Mouse (Mus musculus): Measurements from ENCODE around the gene Amph. TPM values are rescaled to one million over a fixed set of nuclear protein-coding genes. Genes with fewer than 3 reads are reported as not detected.
"Not testable (repeated sequence)": the region's sequence is repeated elsewhere in the genome, so short reads cannot be mapped to it uniquely, and the experiment has no call there.

Amph gene
- 0.50 TPM in 2 replicates for polyA plus RNA-seq (2015; fragmentation: Nextera tagmentation; extraction: Ambion mirVana)

- WGBS, result under 1% methylated on average over 70 of the region's 70 CpGs
- Histone ChIP-seq H3K36me3 (ENCODE audit: control insufficient read depth, insufficient read depth) (no peaks in the 10 kb centered on the region), H3K9ac (ENCODE audit: low read length) (peak within 1 kb of the TSS; percentile 61)
Observed at GRCm38 (mm10) chr13:18948171-18949028, at the start of gene Amph. Gene Amph (plus strand): TSS chr13:18948205.

GRCm38 (mm10) chr13:18903623-18904022, 44.4 kb upstream of the Amph start:
- Histone ChIP-seq H3K4me3 (ENCODE audit: low read length) (no peak overlapping the region), H3K9ac (ENCODE audit: low read length) (no peak overlapping the region), H3K36me3 (ENCODE audit: control insufficient read depth, insufficient read depth) (no peaks in the 10 kb centered on the region), H3K4me2 (ENCODE audit: low read depth, low read length) (no peak overlapping the region), H3K9me3 (replicated peaks; ENCODE audit: control insufficient read depth, low read length) (no peaks in the 10 kb centered on the region), H3K27me3 (ENCODE audit: control insufficient read depth, insufficient read depth, low read length) (no peaks in the 10 kb centered on the region), H3K4me1 (ENCODE audit: control insufficient read depth, insufficient read depth, low read length) (no peaks in the 10 kb centered on the region), H3K27ac (ENCODE audit: low read length) (no peak overlapping the region)
- 80% methylated on average over 6 of the region's 6 CpGs for WGBS
- ATAC-seq (replicated peaks; ENCODE audit: extremely low read depth, insufficient read depth, low FRiP score), result no peak

More at GRCm38 (mm10) chr13:18948171-18949028, at the start of gene Amph:
- H3K4me1 ChIP-seq (ENCODE audit: control insufficient read depth, insufficient read depth, low read length), result peaks cover 3% of the 10 kb centered on the region; the same call in 1 of the 2 replicates
- ATAC-seq (replicated peaks; ENCODE audit: extremely low read depth, insufficient read depth, low FRiP score), result peak; percentile 85
- H3K27ac ChIP-seq (ENCODE audit: low read length), result no peak within 1 kb of the TSS
- H3K4me3 ChIP-seq (ENCODE audit: low read length), result peak within 1 kb of the TSS; percentile 77
- H3K9me3 ChIP-seq (replicated peaks; ENCODE audit: control insufficient read depth, low read length), result no peaks in the 10 kb centered on the region
- H3K27me3 ChIP-seq (ENCODE audit: control insufficient read depth, insufficient read depth, low read length), result peaks cover 18% of the 10 kb centered on the region
- peak within 1 kb of the TSS; percentile 94 for H3K4me2 ChIP-seq (ENCODE audit: low read depth, low read length)

DNA sequence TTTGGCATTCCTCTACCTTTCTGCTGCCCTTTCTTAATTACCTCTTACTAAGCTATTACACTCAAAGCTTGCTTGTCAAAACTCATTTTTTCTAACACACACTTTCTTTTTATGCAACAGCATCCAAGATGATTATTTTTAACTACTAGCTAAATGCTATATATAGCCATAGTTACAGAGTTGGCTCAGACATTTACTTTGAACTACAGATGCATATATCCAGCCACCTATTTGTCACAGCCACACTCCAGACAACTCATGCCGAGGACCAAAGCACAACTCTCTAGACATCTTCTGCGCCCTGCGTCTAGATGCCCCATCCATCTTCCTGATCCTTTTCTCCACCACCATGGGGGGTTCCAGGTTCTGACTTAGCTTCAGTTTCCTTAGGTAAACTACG, 33.2 kb upstream of the Amph start:
- Histone ChIP-seq H3K9ac (ENCODE audit: low read length) (no peak overlapping the region), H3K27ac (ENCODE audit: low read length) (no peak overlapping the region), H3K36me3 (ENCODE audit: control insufficient read depth, insufficient read depth) (no peaks in the 10 kb centered on the region), H3K4me1 (ENCODE audit: control insufficient read depth, insufficient read depth, low read length) (peaks cover 3% of the 10 kb centered on the region; the same call in 1 of the 2 replicates), H3K4me3 (ENCODE audit: low read length) (no peak overlapping the region), H3K27me3 (ENCODE audit: control insufficient read depth, insufficient read depth, low read length) (no peaks in the 10 kb centered on the region), H3K4me2 (ENCODE audit: low read depth, low read length) (no peak overlapping the region), H3K9me3 (replicated peaks; ENCODE audit: control insufficient read depth, low read length) (no peaks in the 10 kb centered on the region)
- WGBS, result 68% methylated on average over 4 of the region's 4 CpGs
- no peak for ATAC-seq (replicated peaks; ENCODE audit: extremely low read depth, insufficient read depth, low FRiP score)

DNA sequence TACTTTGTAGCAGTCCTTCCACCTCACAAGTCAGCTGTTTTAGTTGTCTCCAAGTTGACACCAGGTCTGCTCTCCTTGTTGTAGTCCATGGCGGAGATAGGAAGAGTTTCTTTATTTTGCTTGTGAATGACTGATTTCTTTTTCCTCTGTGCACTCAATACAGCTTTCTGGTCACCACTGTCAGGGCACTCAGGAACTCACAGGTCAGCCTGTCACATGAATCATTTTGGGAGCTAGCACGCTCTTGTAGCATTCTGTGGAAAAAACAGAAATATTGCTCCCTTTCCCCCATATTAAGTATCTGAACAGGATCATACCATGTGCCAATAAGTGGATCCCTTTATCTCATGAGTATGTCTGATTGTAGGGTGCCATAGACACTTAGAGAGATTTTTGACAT, 14.8 kb upstream of the Amph start:
- not testable (repeated sequence) for H3K4me2 ChIP-seq (ENCODE audit: low read depth, low read length); ATAC-seq (replicated peaks; ENCODE audit: extremely low read depth, insufficient read depth, low FRiP score); H3K27ac ChIP-seq (ENCODE audit: low read length); H3K9me3 ChIP-seq (replicated peaks; ENCODE audit: control insufficient read depth, low read length); H3K4me3 ChIP-seq (ENCODE audit: low read length); H3K36me3 ChIP-seq (ENCODE audit: control insufficient read depth, insufficient read depth); H3K27me3 ChIP-seq (ENCODE audit: control insufficient read depth, insufficient read depth, low read length); H3K9ac ChIP-seq (ENCODE audit: low read length); H3K4me1 ChIP-seq (ENCODE audit: control insufficient read depth, insufficient read depth, low read length)
- WGBS, result 77% methylated on average over 1 of the region's 2 CpGs

DNA sequence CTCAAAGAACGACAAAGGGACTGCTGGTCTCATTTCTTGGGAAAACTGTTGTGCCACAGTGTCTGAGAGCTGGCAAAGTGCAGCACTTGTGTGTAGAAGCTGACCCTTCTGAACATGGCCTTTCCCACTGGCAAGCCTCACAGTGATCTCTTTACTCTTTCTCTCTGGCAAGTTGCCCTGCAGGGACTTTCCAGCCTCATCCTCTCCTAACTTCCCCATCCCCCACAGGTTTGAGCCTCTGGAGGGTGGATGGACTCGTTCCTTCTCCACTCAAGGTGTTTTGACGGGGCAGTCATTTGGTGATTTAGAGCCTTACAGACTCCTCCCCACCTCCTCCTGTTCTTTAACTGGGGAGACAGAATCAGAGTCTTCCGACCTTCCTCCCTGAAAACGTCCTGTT, 319 bp upstream of the Amph start:
- 22% methylated on average over 5 of the region's 5 CpGs for WGBS
- Histone ChIP-seq H3K27ac (ENCODE audit: low read length) (no peak overlapping the region), H3K4me1 (ENCODE audit: control insufficient read depth, insufficient read depth, low read length) (peaks cover 3% of the 10 kb centered on the region; the same call in 1 of the 2 replicates), H3K4me2 (ENCODE audit: low read depth, low read length) (peak overlapping the region; percentile 94), H3K4me3 (ENCODE audit: low read length) (peak overlapping the region; percentile 77), H3K9me3 (replicated peaks; ENCODE audit: control insufficient read depth, low read length) (no peaks in the 10 kb centered on the region), H3K27me3 (ENCODE audit: control insufficient read depth, insufficient read depth, low read length) (peaks cover 18% of the 10 kb centered on the region), H3K9ac (ENCODE audit: low read length) (no peak overlapping the region), H3K36me3 (ENCODE audit: control insufficient read depth, insufficient read depth) (no peaks in the 10 kb centered on the region)
- ATAC-seq (replicated peaks; ENCODE audit: extremely low read depth, insufficient read depth, low FRiP score), result no peak

- Histone ChIP-seq H3K9ac (ENCODE audit: low read length) (no peak overlapping the region), H3K27ac (ENCODE audit: low read length) (no peak overlapping the region), H3K9me3 (replicated peaks; ENCODE audit: control insufficient read depth, low read length) (no peaks in the 10 kb centered on the region), H3K4me1 (ENCODE audit: control insufficient read depth, insufficient read depth, low read length) (peaks cover 3% of the 10 kb centered on the region; the same call in 1 of the 2 replicates), H3K27me3 (ENCODE audit: control insufficient read depth, insufficient read depth, low read length) (peaks cover 18% of the 10 kb centered on the region), H3K4me3 (ENCODE audit: low read length) (peak overlapping the region; percentile 77), H3K4me2 (ENCODE audit: low read depth, low read length) (peak overlapping the region; percentile 94), H3K36me3 (ENCODE audit: control insufficient read depth, insufficient read depth) (no peaks in the 10 kb centered on the region)
- ATAC-seq (replicated peaks; ENCODE audit: extremely low read depth, insufficient read depth, low FRiP score), result no peak
- 8% methylated on average over 5 of the region's 5 CpGs for WGBS
Observed at GRCm38 (mm10) chr13:18949029-18949350, 985 bp downstream of the Amph start.

DNA sequence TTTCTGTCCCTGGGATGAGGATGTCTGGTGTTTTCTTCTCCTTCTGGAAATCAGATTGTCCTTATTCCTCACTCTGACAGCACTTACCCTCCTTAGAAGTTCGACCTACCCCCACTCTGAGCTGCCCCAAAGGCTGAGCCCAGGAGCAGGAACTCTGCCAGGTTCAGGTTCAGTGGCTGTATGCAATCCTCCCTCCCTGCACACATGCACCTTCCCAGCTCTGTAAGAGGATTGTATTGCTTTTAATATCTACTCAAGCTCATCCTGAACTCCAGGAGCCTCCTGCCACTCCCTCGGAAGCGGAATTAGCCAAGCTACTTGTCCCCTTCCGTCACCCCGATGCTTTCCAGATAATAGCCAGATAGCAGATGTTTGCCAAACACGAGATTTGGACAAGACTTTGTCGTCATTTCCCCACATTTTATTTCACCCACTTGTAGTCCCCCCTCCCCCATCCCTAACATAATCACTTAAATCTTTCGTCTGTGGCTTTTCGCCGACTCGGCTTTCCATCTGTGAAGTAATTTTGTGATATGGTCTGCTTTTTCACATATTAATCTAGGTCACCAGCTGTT, 1.7 kb downstream of the Amph start:
- peaks cover 3% of the 10 kb centered on the region; the same call in 1 of the 2 replicates for H3K4me1 ChIP-seq (ENCODE audit: control insufficient read depth, insufficient read depth, low read length)
- WGBS, result 42% methylated on average over 11 of the region's 11 CpGs
- H3K4me3 ChIP-seq (ENCODE audit: low read length), result no peak overlapping the region
- no peak for ATAC-seq (replicated peaks; ENCODE audit: extremely low read depth, insufficient read depth, low FRiP score)
- no peaks in the 10 kb centered on the region for H3K36me3 ChIP-seq (ENCODE audit: control insufficient read depth, insufficient read depth)
- H3K27me3 ChIP-seq (ENCODE audit: control insufficient read depth, insufficient read depth, low read length), result peaks cover 18% of the 10 kb centered on the region
- no peak overlapping the region for H3K27ac ChIP-seq (ENCODE audit: low read length)
- H3K9me3 ChIP-seq (replicated peaks; ENCODE audit: control insufficient read depth, low read length), result no peaks in the 10 kb centered on the region
- H3K9ac ChIP-seq (ENCODE audit: low read length), result no peak overlapping the region
- H3K4me2 ChIP-seq (ENCODE audit: low read depth, low read length), result no peak overlapping the region

- H3K4me2 ChIP-seq (ENCODE audit: low read depth, low read length), result no peak overlapping the region
- H3K9ac ChIP-seq (ENCODE audit: low read length), result no peak overlapping the region
- ATAC-seq (replicated peaks; ENCODE audit: extremely low read depth, insufficient read depth, low FRiP score), result no peak
- no peak overlapping the region for H3K4me3 ChIP-seq (ENCODE audit: low read length)
- H3K4me1 ChIP-seq (ENCODE audit: control insufficient read depth, insufficient read depth, low read length), result peaks cover 2% of the 10 kb centered on the region; the same call in 1 of the 2 replicates
- WGBS, result 74% methylated on average over 4 of the region's 4 CpGs
- H3K27ac ChIP-seq (ENCODE audit: low read length), result no peak overlapping the region
- H3K27me3 ChIP-seq (ENCODE audit: control insufficient read depth, insufficient read depth, low read length), result peaks cover 10% of the 10 kb centered on the region
- no peaks in the 10 kb centered on the region for H3K9me3 ChIP-seq (replicated peaks; ENCODE audit: control insufficient read depth, low read length)
- no peaks in the 10 kb centered on the region for H3K36me3 ChIP-seq (ENCODE audit: control insufficient read depth, insufficient read depth)
Observed at GRCm38 (mm10) chr13:18953575-18953974, 5.6 kb downstream of the Amph start.
